Mouse (Mus musculus): ENCODE results near the gene Cst6.

Cst6 gene

GRCm38 (mm10) chr19:5356080-5356479, 6.7 kb upstream of the Cst6 start:
- in situ Hi-C loops (cut with MboI; ENCODE audit: unreplicated experiment in 2 of 2): no loop called here

- in situ Hi-C loops (cut with MboI; ENCODE audit: unreplicated experiment in 2 of 2): no loop called here
Measured at GRCm38 (mm10) chr19:5353609-5354008, 4.2 kb upstream of the Cst6 start.

- in situ Hi-C loops (cut with MboI; ENCODE audit: unreplicated experiment in 2 of 2): loop anchor here in 1 of 2 experiments (10.0 kb wide), 1 partner anchor 174 kb away; no protein-coding TSS in a partner anchor
Measured at GRCm38 (mm10) chr19:5348526-5349501, 560 bp downstream of the Cst6 start.

GRCm38 (mm10) chr19:5348064-5348463, 1.3 kb downstream of the Cst6 start:
- in situ Hi-C loops (cut with MboI; ENCODE audit: unreplicated experiment in 2 of 2): loop anchor here in 1 of 2 experiments (10.0 kb wide), 1 partner anchor 173 kb away; no protein-coding TSS in a partner anchor

- in situ Hi-C loops (cut with MboI; ENCODE audit: unreplicated experiment in 2 of 2): loop anchor here in 1 of 2 experiments (10.0 kb wide), 1 partner anchor 171 kb away; no protein-coding TSS in a partner anchor
Measured at GRCm38 (mm10) chr19:5345297-5346131, 3.9 kb downstream of the Cst6 start.

- in situ Hi-C loops (cut with MboI; ENCODE audit: unreplicated experiment in 2 of 2): loop anchor here (5.0 to 10.0 kb wide), 2 partner anchors 167 to 169 kb away; no protein-coding TSS in a partner anchor
Measured at GRCm38 (mm10) chr19:5341360-5341759, 8.0 kb downstream of the Cst6 start.

- in situ Hi-C loops (cut with MboI; ENCODE audit: unreplicated experiment in 2 of 2): loop anchor here in 1 of 2 experiments (5.0 kb wide), 1 partner anchor 69 kb away; no protein-coding TSS in a partner anchor
Measured at GRCm38 (mm10) chr19:5337975-5338374, 11.4 kb downstream of the Cst6 start.

- in situ Hi-C loops (cut with MboI; ENCODE audit: unreplicated experiment in 2 of 2): loop anchor here in 1 of 2 experiments (5.0 kb wide), 1 partner anchor 72 kb away; no protein-coding TSS in a partner anchor
Measured at GRCm38 (mm10) chr19:5335441-5335840, 13.9 kb downstream of the Cst6 start, which contains the start of gene Catsper1. Catsper1 (plus strand) TSS chr19:5335741.

- in situ Hi-C loops (cut with MboI; ENCODE audit: unreplicated experiment in 2 of 2): loop anchor here in 1 of 2 experiments (5.0 kb wide), 1 partner anchor 73 kb away; no protein-coding TSS in a partner anchor
Measured at GRCm38 (mm10) chr19:5334741-5335140, 14.6 kb downstream of the Cst6 start.

- in situ Hi-C loops (cut with MboI; ENCODE audit: unreplicated experiment in 2 of 2): no loop called here
Measured at GRCm38 (mm10) chr19:5327970-5328369, 21.4 kb downstream of the Cst6 start.

- in situ Hi-C loops (cut with MboI; ENCODE audit: unreplicated experiment in 2 of 2): no loop called here
Measured at GRCm38 (mm10) chr19:5323801-5324200, 25.6 kb downstream of the Cst6 start.

- in situ Hi-C loops (cut with MboI; ENCODE audit: unreplicated experiment in 2 of 2): no loop called here
Measured at GRCm38 (mm10) chr19:5313189-5313588, 36.2 kb downstream of the Cst6 start.

GRCm38 (mm10) chr19:5309025-5309424, 40.3 kb downstream of the Cst6 start:
- in situ Hi-C loops (cut with MboI; ENCODE audit: unreplicated experiment in 2 of 2): no loop called here

GRCm38 (mm10) chr19:5306968-5307734, 42.2 kb downstream of the Cst6 start:
- in situ Hi-C loops (cut with MboI; ENCODE audit: unreplicated experiment in 2 of 2): no loop called here

- in situ Hi-C loops (cut with MboI; ENCODE audit: unreplicated experiment in 2 of 2): no loop called here
Measured at GRCm38 (mm10) chr19:5306279-5306678, 43.1 kb downstream of the Cst6 start.

- in situ Hi-C loops (cut with MboI; ENCODE audit: unreplicated experiment in 2 of 2): no loop called here
Measured at GRCm38 (mm10) chr19:5302455-5302854, 46.9 kb downstream of the Cst6 start.

- in situ Hi-C loops (cut with MboI; ENCODE audit: unreplicated experiment in 2 of 2): no loop called here
Measured at GRCm38 (mm10) chr19:5300588-5300987, 48.8 kb downstream of the Cst6 start.

GRCm38 (mm10) chr19:5297903-5298800, 51.2 kb downstream of the Cst6 start, which contains the start of gene Gal3st3:
Gal3st3 (plus strand) TSS chr19:5298331.
- in situ Hi-C loops (cut with MboI; ENCODE audit: unreplicated experiment in 2 of 2): no loop called here

GRCm38 (mm10) chr19:5296630-5297029, 52.7 kb downstream of the Cst6 start:
- in situ Hi-C loops (cut with MboI; ENCODE audit: unreplicated experiment in 2 of 2): no loop called here
